Mouse (Mus musculus): ENCODE measurements around the gene Tubb2a. TPM values are rescaled to one million over a fixed set of nuclear protein-coding genes. Genes with fewer than 3 reads are reported as not detected.

The Tubb2a gene
- total RNA-seq, 2 experiments from 2014 or later: 2.3 to 8.5 TPM

Other genes with a start within 250 kb of the Tubb2a start
- not detected in 2 replicates for gene Serpinb6e, start 234.6 kb downstream of the Tubb2a start, total RNA-seq (2014; fragmentation: Nextera tagmentation)
- gene Serpinb6e, start 234.6 kb downstream of the Tubb2a start, total RNA-seq (2017): not detected in 2 replicates
- gene Serpinb6c, start 172.3 kb downstream of the Tubb2a start, total RNA-seq (2014; fragmentation: Nextera tagmentation): not detected in 2 replicates
- gene Serpinb6c, start 172.3 kb downstream of the Tubb2a start, total RNA-seq (2017): not detected in 2 replicates
- 24.2 and 43.8 TPM in 2 replicates for gene Nqo2, start 113.3 kb downstream of the Tubb2a start, total RNA-seq (2014; fragmentation: Nextera tagmentation)
- 35.0 and 39.7 TPM in 2 replicates for gene Nqo2, start 113.3 kb downstream of the Tubb2a start, total RNA-seq (2017)
- gene Ripk1, start 75.6 kb downstream of the Tubb2a start, total RNA-seq (2014; fragmentation: Nextera tagmentation): 37.3 and 42.8 TPM in 2 replicates
- gene Ripk1, start 75.6 kb downstream of the Tubb2a start, total RNA-seq (2017): 52.7 and 67.2 TPM in 2 replicates
- gene Serpinb6a, start 75.2 kb downstream of the Tubb2a start, total RNA-seq (2014; fragmentation: Nextera tagmentation): 6.7 and 24.5 TPM in 2 replicates
- gene Serpinb6a, start 75.2 kb downstream of the Tubb2a start, total RNA-seq (2017): 8.6 and 8.7 TPM in 2 replicates
- 88.3 and 115 TPM in 2 replicates for gene Bphl, start 40.4 kb downstream of the Tubb2a start, total RNA-seq (2014; fragmentation: Nextera tagmentation)
- gene Bphl, start 40.4 kb downstream of the Tubb2a start, total RNA-seq (2017): 39.5 and 45.5 TPM in 2 replicates
- not detected in 2 replicates for gene Tubb2b, start 52.5 kb upstream of the Tubb2a start, total RNA-seq (2014; fragmentation: Nextera tagmentation)
- not detected in 2 replicates for gene Tubb2b, start 52.5 kb upstream of the Tubb2a start, total RNA-seq (2017)
- 50.2 and 81.2 TPM in 2 replicates for gene Psmg4, start 85.0 kb upstream of the Tubb2a start, total RNA-seq (2014; fragmentation: Nextera tagmentation)
- 181 and 240 TPM in 2 replicates for gene Psmg4, start 85.0 kb upstream of the Tubb2a start, total RNA-seq (2017)

Measured in granulocyte monocyte progenitor cell, adult 5-6 weeks (primary cell).